Mouse (Mus musculus) neutrophil, adult 5-6 weeks (primary cell): Measurements from ENCODE around the gene Slc12a8. TPM values are rescaled to one million over a fixed set of nuclear protein-coding genes. Genes with fewer than 3 reads are reported as not detected.

ENCODE experiments used
- ATAC-seq: fragments of 151-379, 151-347 bp; 2 replicates; pipeline ENCODE4 v1.8.0; 2017; ENCODE audit warnings: mild to moderate bottlenecking, moderate TSS enrichment; ENCODE audit not compliant: insufficient number of reproducible peaks, poor library complexity, low FRiP score, severe bottlenecking; ENCODE audit errors: extremely low read depth
- total RNA-seq: library from RNA; stranded (forward); fragments of 200-1000 nt; gene quantifications from 2 replicates; pipeline ENCODE4 v1.2.3, GENCODE M21; 2017

Gene Slc12a8
- total RNA-seq, 1 experiment from 2014 or later, result 0.12 TPM

GRCm38 (mm10) chr16:33600216-33600615, 83.1 kb downstream of the Slc12a8 start:
- no peak for ATAC-seq

- ATAC-seq, result no peak
These were observed 84.2 kb downstream of the Slc12a8 start for GRCm38 (mm10) chr16:33601299-33601698.

- ATAC-seq, result no peak
These were observed 88.8 kb downstream of the Slc12a8 start for GRCm38 (mm10) chr16:33605647-33606596.

GRCm38 (mm10) chr16:33606691-33607532, 89.8 kb downstream of the Slc12a8 start:
- peak; percentile 70 for ATAC-seq

GRCm38 (mm10) chr16:33609554-33609953, 92.4 kb downstream of the Slc12a8 start:
- no peak for ATAC-seq

- ATAC-seq, result no peak
These were observed 93.3 kb downstream of the Slc12a8 start for GRCm38 (mm10) chr16:33610466-33610865.

GRCm38 (mm10) chr16:33611291-33611690, 94.2 kb downstream of the Slc12a8 start:
- ATAC-seq, result no peak

GRCm38 (mm10) chr16:33612056-33612770, 95.1 kb downstream of the Slc12a8 start:
- ATAC-seq, result no peak

GRCm38 (mm10) chr16:33615986-33616385, 98.9 kb downstream of the Slc12a8 start:
- ATAC-seq, result no peak

- no peak for ATAC-seq
These were observed 104.7 kb downstream of the Slc12a8 start for GRCm38 (mm10) chr16:33621836-33622235.

- ATAC-seq, result no peak
These were observed 107.5 kb downstream of the Slc12a8 start for GRCm38 (mm10) chr16:33624586-33624985.

- no peak for ATAC-seq
These were observed 112.4 kb downstream of the Slc12a8 start for GRCm38 (mm10) chr16:33629539-33629938.

- no peak for ATAC-seq
These were observed 118.9 kb downstream of the Slc12a8 start for GRCm38 (mm10) chr16:33635836-33636595.

- no peak for ATAC-seq
These were observed 124.7 kb downstream of the Slc12a8 start for GRCm38 (mm10) chr16:33641779-33642178.

GRCm38 (mm10) chr16:33653116-33653515, 136.0 kb downstream of the Slc12a8 start:
- no peak for ATAC-seq

- ATAC-seq, result no peak
These were observed 138.3 kb downstream of the Slc12a8 start for GRCm38 (mm10) chr16:33655443-33655842.

- ATAC-seq, result no peak
These were observed 140.1 kb downstream of the Slc12a8 start for GRCm38 (mm10) chr16:33657191-33657590.

- no peak for ATAC-seq
These were observed 141.0 kb downstream of the Slc12a8 start for GRCm38 (mm10) chr16:33658121-33658520.
